22 mouse cellular contexts compared by ENCODE assay signal in genomic region chr9:77054426-77055193, GRCm38 (mm10). TPM values are rescaled to one million over a fixed set of nuclear protein-coding genes. Genes with fewer than 3 reads are reported as not detected.
DNase-seq lines count a peak whose midpoint lies in the region; ATAC-seq lines count a peak whose summit lies in the region.
"Had no signal": no experiment of that assay in that cellular context is flagged by ENCODE, and none has a peak within 500 bp of the region (broad histone marks: within the 10 kb centered on the region; RNA-seq: fewer than 3 reads in every experiment).

No protein-coding gene starts in this region.

- WGBS in hindbrain, embryonic 11.5 days = 81% methylated on average over 9 of the region's 9 CpGs
- 80% methylated on average over 9 of the region's 9 CpGs for WGBS in hindbrain, embryonic 10.5 days
- 60% methylated on average over 9 of the region's 9 CpGs for WGBS in midbrain, embryonic 14.5 days
- 87% methylated on average over 9 of the region's 9 CpGs for WGBS in midbrain, embryonic 10.5 days
- 62% methylated on average over 9 of the region's 9 CpGs for WGBS in hindbrain, embryonic 16.5 days
- WGBS in neural tube, embryonic 14.5 days = 55% methylated on average over 9 of the region's 9 CpGs
- 72% methylated on average over 9 of the region's 9 CpGs for WGBS in liver, embryonic 11.5 days

- H3K4me3 ChIP-seq in hindbrain, embryonic 11.5 days (ENCODE audit: low read depth, low read length) = no peak overlapping the region
- no peak overlapping the region for H3K4me3 ChIP-seq in hindbrain, embryonic 10.5 days
- H3K4me3 ChIP-seq in midbrain, embryonic 14.5 days (replicated peaks; ENCODE audit: low read depth, low read length) = no peak overlapping the region
- no peak overlapping the region for H3K4me3 ChIP-seq in midbrain, embryonic 10.5 days
- H3K4me3 ChIP-seq in hindbrain, embryonic 16.5 days (ENCODE audit: low read length) = no peak overlapping the region
- H3K4me3 ChIP-seq in neural tube, embryonic 14.5 days (ENCODE audit: low read depth, low read length) = no peak overlapping the region
- no peak overlapping the region for H3K4me3 ChIP-seq in liver, embryonic 11.5 days (ENCODE audit: low read depth, low read length)
- H3K4me3 ChIP-seq: embryonic facial prominence, embryonic 10.5 days; forebrain, embryonic 13.5 days; heart, adult 2 months; heart, embryonic 15.5 days had no signal

- H3K27ac ChIP-seq in hindbrain, embryonic 11.5 days (ENCODE audit: low read depth, low read length) = no peak overlapping the region
- no peak overlapping the region for H3K27ac ChIP-seq in hindbrain, embryonic 10.5 days
- H3K27ac ChIP-seq in midbrain, embryonic 14.5 days (replicated peaks; ENCODE audit: low read depth, low read length) = no peak overlapping the region
- H3K27ac ChIP-seq in midbrain, embryonic 10.5 days (replicated peaks) = no peak overlapping the region
- H3K27ac ChIP-seq in hindbrain, embryonic 16.5 days (ENCODE audit: low read depth, low read length) = no peak overlapping the region
- H3K27ac ChIP-seq in neural tube, embryonic 14.5 days (ENCODE audit: low read depth, low read length) = no peak overlapping the region
- H3K27ac ChIP-seq in liver, embryonic 11.5 days (ENCODE audit: low read depth, low read length) = no peak overlapping the region
- H3K27ac ChIP-seq: embryonic facial prominence, embryonic 10.5 days; forebrain, embryonic 13.5 days; heart, adult 2 months; heart, embryonic 15.5 days had no signal

- DNase-seq in hindbrain, embryonic 11.5 days (ENCODE audit: low spot score) = no peak
- DNase-seq in hindbrain, embryonic 10.5 days (ENCODE audit: low spot score) = no peak
- peak; percentile 24 for DNase-seq in midbrain, embryonic 14.5 days
- no peak for DNase-seq in midbrain, embryonic 10.5 days (ENCODE audit: low spot score)
- no peak for DNase-seq in liver, embryonic 11.5 days (ENCODE audit: low spot score)
- DNase-seq in heart, postnatal 14 days = no peak
- DNase-seq: adrenal gland, postnatal 10 days; B cell, adult 2 months; cerebellum, adult 2 months; cerebellum, postnatal 10 days; forebrain, postnatal 0 days; gastrocnemius, postnatal 14 days; heart, adult 2 months had no signal

- H3K4me1 ChIP-seq in hindbrain, embryonic 11.5 days (replicated peaks; ENCODE audit: control insufficient read depth, insufficient read depth, low read length) = no peaks in the 10 kb centered on the region
- H3K4me1 ChIP-seq in hindbrain, embryonic 10.5 days (replicated peaks) = no peaks in the 10 kb centered on the region
- no peaks in the 10 kb centered on the region for H3K4me1 ChIP-seq in midbrain, embryonic 14.5 days (ENCODE audit: control insufficient read depth, insufficient read depth, low read length)
- no peaks in the 10 kb centered on the region for H3K4me1 ChIP-seq in midbrain, embryonic 10.5 days
- H3K4me1 ChIP-seq in hindbrain, embryonic 16.5 days (ENCODE audit: control insufficient read depth, insufficient read depth, low read depth, low read length) = no peaks in the 10 kb centered on the region
- no peaks in the 10 kb centered on the region for H3K4me1 ChIP-seq in neural tube, embryonic 14.5 days (ENCODE audit: control insufficient read depth, insufficient read depth, low read length)
- H3K4me1 ChIP-seq in liver, embryonic 11.5 days (replicated peaks; ENCODE audit: control insufficient read depth, insufficient read depth, low read length) = no peaks in the 10 kb centered on the region
- H3K4me1 ChIP-seq: embryonic facial prominence, embryonic 10.5 days; forebrain, embryonic 13.5 days had no signal

- no peaks in the 10 kb centered on the region for H3K9me3 ChIP-seq in hindbrain, embryonic 11.5 days (ENCODE audit: control insufficient read depth, low read length)
- H3K9me3 ChIP-seq in hindbrain, embryonic 10.5 days = no peaks in the 10 kb centered on the region
- H3K9me3 ChIP-seq in midbrain, embryonic 14.5 days (ENCODE audit: control insufficient read depth, low read length) = no peaks in the 10 kb centered on the region
- no peaks in the 10 kb centered on the region for H3K9me3 ChIP-seq in midbrain, embryonic 10.5 days (replicated peaks)
- no peaks in the 10 kb centered on the region for H3K9me3 ChIP-seq in hindbrain, embryonic 16.5 days (ENCODE audit: control insufficient read depth, low read length)
- no peaks in the 10 kb centered on the region for H3K9me3 ChIP-seq in neural tube, embryonic 14.5 days (ENCODE audit: control insufficient read depth, low read length)
- H3K9me3 ChIP-seq in liver, embryonic 11.5 days (ENCODE audit: control insufficient read depth, low read length) = no peaks in the 10 kb centered on the region
- H3K9me3 ChIP-seq: embryonic facial prominence, embryonic 10.5 days; forebrain, embryonic 13.5 days; heart, embryonic 15.5 days had no signal

- H3K36me3 ChIP-seq in hindbrain, embryonic 11.5 days (ENCODE audit: control insufficient read depth, insufficient read depth, low read length) = no peaks in the 10 kb centered on the region
- H3K36me3 ChIP-seq in hindbrain, embryonic 10.5 days = no peaks in the 10 kb centered on the region
- H3K36me3 ChIP-seq in midbrain, embryonic 14.5 days (ENCODE audit: control insufficient read depth, insufficient read depth, low read length) = no peaks in the 10 kb centered on the region
- no peaks in the 10 kb centered on the region for H3K36me3 ChIP-seq in midbrain, embryonic 10.5 days
- H3K36me3 ChIP-seq in hindbrain, embryonic 16.5 days (ENCODE audit: control insufficient read depth, insufficient read depth, low read length) = no peaks in the 10 kb centered on the region
- H3K36me3 ChIP-seq in neural tube, embryonic 14.5 days (ENCODE audit: control insufficient read depth, insufficient read depth, low read length) = no peaks in the 10 kb centered on the region
- no peaks in the 10 kb centered on the region for H3K36me3 ChIP-seq in liver, embryonic 11.5 days (ENCODE audit: control insufficient read depth, insufficient read depth, low read length)
- H3K36me3 ChIP-seq: embryonic facial prominence, embryonic 10.5 days; G1E; heart, embryonic 15.5 days had no signal

- peak; percentile 70 for ATAC-seq in hindbrain, embryonic 11.5 days (ENCODE audit: low FRiP score)
- ATAC-seq in midbrain, embryonic 14.5 days (ENCODE audit: low FRiP score, low TSS enrichment) = peak; percentile 50; the same call in 1 of the 2 replicates
- peak; percentile 58; the same call in 1 of the 2 replicates for ATAC-seq in hindbrain, embryonic 16.5 days
- ATAC-seq in neural tube, embryonic 14.5 days (ENCODE audit: low read depth) = peak; percentile 49
- ATAC-seq in liver, embryonic 11.5 days (replicated peaks; ENCODE audit: low FRiP score) = no peak
- ATAC-seq: CD4-positive, CD25-positive, alpha-beta regulatory T cell, adult 4 months; forebrain, embryonic 13.5 days; forebrain, postnatal 0 days had no signal

- no peaks in the 10 kb centered on the region for H3K27me3 ChIP-seq in hindbrain, embryonic 11.5 days (ENCODE audit: control insufficient read depth, insufficient read depth, low read length)
- no peaks in the 10 kb centered on the region for H3K27me3 ChIP-seq in hindbrain, embryonic 10.5 days (ENCODE audit: insufficient read depth, poor library complexity, severe bottlenecking)
- no peaks in the 10 kb centered on the region for H3K27me3 ChIP-seq in midbrain, embryonic 14.5 days (ENCODE audit: control insufficient read depth, insufficient read depth, low read length)
- no peaks in the 10 kb centered on the region for H3K27me3 ChIP-seq in midbrain, embryonic 10.5 days (ENCODE audit: low read depth, poor library complexity, severe bottlenecking)
- H3K27me3 ChIP-seq in hindbrain, embryonic 16.5 days (replicated peaks; ENCODE audit: control insufficient read depth, insufficient read depth, low read length) = no peaks in the 10 kb centered on the region
- no peaks in the 10 kb centered on the region for H3K27me3 ChIP-seq in neural tube, embryonic 14.5 days (ENCODE audit: control insufficient read depth, insufficient read depth, low read length)
- H3K27me3 ChIP-seq in liver, embryonic 11.5 days (replicated peaks; ENCODE audit: control insufficient read depth, insufficient read depth, low read length) = no peaks in the 10 kb centered on the region
- H3K27me3 ChIP-seq: forebrain, embryonic 13.5 days; heart, embryonic 15.5 days had no signal

- no peak overlapping the region for H3K9ac ChIP-seq in hindbrain, embryonic 11.5 days (ENCODE audit: low read depth, low read length)
- H3K9ac ChIP-seq in midbrain, embryonic 14.5 days (replicated peaks; ENCODE audit: low read length) = no peak overlapping the region
- no peak overlapping the region for H3K9ac ChIP-seq in hindbrain, embryonic 16.5 days (ENCODE audit: low read depth, low read length)
- H3K9ac ChIP-seq in neural tube, embryonic 14.5 days (replicated peaks; ENCODE audit: low read depth, low read length) = no peak overlapping the region
- H3K9ac ChIP-seq in liver, embryonic 11.5 days (ENCODE audit: low read depth, low read length) = no peak overlapping the region
- H3K9ac ChIP-seq: forebrain, embryonic 13.5 days; forebrain, postnatal 0 days; heart, embryonic 15.5 days had no signal

- no peak overlapping the region for H3K4me2 ChIP-seq in hindbrain, embryonic 11.5 days (replicated peaks; ENCODE audit: low read depth, low read length)
- H3K4me2 ChIP-seq in midbrain, embryonic 14.5 days (ENCODE audit: low read length) = no peak overlapping the region
- H3K4me2 ChIP-seq in hindbrain, embryonic 16.5 days (ENCODE audit: low read length) = no peak overlapping the region
- H3K4me2 ChIP-seq in neural tube, embryonic 14.5 days (ENCODE audit: low read depth, low read length) = no peak overlapping the region
- no peak overlapping the region for H3K4me2 ChIP-seq in liver, embryonic 11.5 days
- H3K4me2 ChIP-seq: forebrain, embryonic 13.5 days; heart, embryonic 11.5 days; heart, embryonic 15.5 days had no signal

- intact Hi-C loops in heart, postnatal 14 days (cut with DNase I) = no loop called here

RNA-seq across cellular contexts. Expression of gene Tinag, which starts 9.0 kb away (rescaled TPM):
- polyA plus RNA-seq in hindbrain, embryonic 11.5 days (2014; fragmentation: Nextera tagmentation; extraction: Ambion mirVana) = 0.09 and 0.25 TPM in 2 replicates
- polyA plus RNA-seq in hindbrain, embryonic 10.5 days (2016; fragmentation: Nextera tagmentation; extraction: Ambion mirVana) = 0.60 and 0.63 TPM in 2 replicates
- not detected in 2 replicates for polyA plus RNA-seq in midbrain, embryonic 14.5 days (2014; fragmentation: Nextera tagmentation; extraction: Ambion mirVana)
- polyA plus RNA-seq in midbrain, embryonic 10.5 days (2016; fragmentation: Nextera tagmentation; extraction: Ambion mirVana) = 0.72 and 1.0 TPM in 2 replicates
- polyA plus RNA-seq in hindbrain, embryonic 16.5 days (2015; fragmentation: Nextera tagmentation; extraction: Ambion mirVana) = 0.11 TPM in 1 of 2 replicates, not detected in the other
- polyA plus RNA-seq in neural tube, embryonic 14.5 days (2014; fragmentation: Nextera tagmentation; extraction: Ambion mirVana) = not detected in 2 replicates
- not detected in 2 replicates for polyA plus RNA-seq in liver, embryonic 11.5 days (2014; fragmentation: Nextera tagmentation; extraction: Ambion mirVana)
- total RNA-seq in heart, postnatal 14 days (2021) = not detected
- total RNA-seq: forebrain, postnatal 0 days; gastrocnemius, postnatal 14 days; heart, adult 2 months; heart, postnatal 25 days had no signal
- polyA plus RNA-seq: CD4-positive, CD25-positive, alpha-beta regulatory T cell, adult 4 months; forebrain, embryonic 13.5 days; forebrain, postnatal 0 days; G1E; heart, adult 2 months; heart, embryonic 11.5 days had no signal
